Mouse (Mus musculus): ENCODE measurements around the gene Wfdc13. TPM values are rescaled to one million over a fixed set of nuclear protein-coding genes. Genes with fewer than 3 reads are reported as not detected.
"Not testable (repeated sequence)": the region's sequence is repeated elsewhere in the genome, so short reads cannot be mapped to it uniquely, and the experiment has no call there.

Wfdc13 gene
- total and polyA plus RNA-seq, 2 experiments from 2014 or later = not detected

DNA sequence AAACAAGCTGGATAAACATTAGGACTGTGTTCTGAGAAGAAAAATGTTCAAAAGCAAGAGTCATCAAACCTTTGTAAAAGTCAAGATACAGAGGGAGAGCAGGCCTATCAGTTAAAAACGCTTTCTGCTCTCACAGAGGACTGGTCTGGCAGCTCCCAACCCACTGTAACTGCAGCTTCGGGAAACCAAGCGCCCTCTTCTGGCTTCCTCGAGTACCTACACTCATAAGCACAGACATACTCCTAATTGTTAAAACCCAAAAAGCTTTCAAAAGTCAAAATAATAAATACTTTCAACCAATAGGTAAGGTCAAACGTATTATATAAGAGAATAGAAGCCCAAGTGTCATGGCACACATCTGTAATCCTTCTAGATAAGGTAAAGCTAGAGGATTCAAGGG lies 19.3 kb downstream of the Wfdc13 start:
- 81% methylated on average over 5 of the region's 5 CpGs for WGBS

DNA sequence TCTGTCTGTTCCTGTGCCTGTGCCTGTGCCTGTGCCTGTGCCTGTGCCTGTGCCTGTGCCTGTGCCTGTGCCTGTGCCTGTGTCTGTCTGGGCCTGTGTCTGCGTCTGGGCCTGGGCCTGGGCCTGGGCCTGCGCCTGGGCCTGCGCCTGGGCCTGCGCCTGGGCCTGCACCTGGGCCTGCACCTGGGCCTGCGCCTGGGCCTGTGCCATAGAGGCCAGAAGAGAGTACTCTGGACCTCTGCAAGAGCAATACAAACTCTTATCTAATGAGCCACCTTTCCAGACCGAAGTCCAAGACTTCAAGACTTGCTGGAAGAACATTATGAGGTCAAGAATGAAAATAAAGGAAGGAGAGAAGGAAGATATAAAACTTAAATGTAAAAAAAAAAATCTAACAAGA lies 20.4 kb downstream of the Wfdc13 start:
- 88% methylated on average over 6 of the region's 6 CpGs for WGBS
- no peak overlapping the region for H3K4me3 ChIP-seq (ENCODE audit: low read depth, low read length)
- TF ChIP-seq CTCF (IDR thresholded peaks at IDR 0.05) = no peak
- ATAC-seq (ENCODE audit: low FRiP score) (no peak), DNase-seq (ENCODE audit: low spot score) (no peak)
- no peaks in the 10 kb centered on the region for H3K9me3 ChIP-seq (ENCODE audit: low read length)
- H3K9ac ChIP-seq (replicated peaks; ENCODE audit: low read length, poor library complexity, severe bottlenecking) = no peak overlapping the region
- H3K4me1 ChIP-seq (ENCODE audit: insufficient read depth, low read length) = no peaks in the 10 kb centered on the region
- no peak overlapping the region for H3K4me2 ChIP-seq (ENCODE audit: low read depth, low read length, poor library complexity, severe bottlenecking)
- no peak overlapping the region for H3K27ac ChIP-seq (ENCODE audit: low read depth, low read length)
- H3K36me3 ChIP-seq (ENCODE audit: insufficient read depth, low read length) = no peaks in the 10 kb centered on the region
- no peaks in the 10 kb centered on the region for H3K27me3 ChIP-seq (ENCODE audit: insufficient read depth, low read length)

More for the DNA sequence above, 19.3 kb downstream of the Wfdc13 start:
- DNase-seq (ENCODE audit: low spot score) (no peak), ATAC-seq (ENCODE audit: low FRiP score) (no peak)
- Histone ChIP-seq H3K27me3 (ENCODE audit: insufficient read depth, low read length) (no peaks in the 10 kb centered on the region), H3K4me1 (ENCODE audit: insufficient read depth, low read length) (no peaks in the 10 kb centered on the region), H3K9ac (replicated peaks; ENCODE audit: low read length, poor library complexity, severe bottlenecking) (no peak overlapping the region), H3K36me3 (ENCODE audit: insufficient read depth, low read length) (no peaks in the 10 kb centered on the region), H3K4me3 (ENCODE audit: low read depth, low read length) (no peak overlapping the region), H3K4me2 (ENCODE audit: low read depth, low read length, poor library complexity, severe bottlenecking) (no peak overlapping the region), H3K27ac (ENCODE audit: low read depth, low read length) (no peak overlapping the region), H3K9me3 (ENCODE audit: low read length) (no peaks in the 10 kb centered on the region)
- no peak for TF ChIP-seq CTCF (IDR thresholded peaks at IDR 0.05)

DNA sequence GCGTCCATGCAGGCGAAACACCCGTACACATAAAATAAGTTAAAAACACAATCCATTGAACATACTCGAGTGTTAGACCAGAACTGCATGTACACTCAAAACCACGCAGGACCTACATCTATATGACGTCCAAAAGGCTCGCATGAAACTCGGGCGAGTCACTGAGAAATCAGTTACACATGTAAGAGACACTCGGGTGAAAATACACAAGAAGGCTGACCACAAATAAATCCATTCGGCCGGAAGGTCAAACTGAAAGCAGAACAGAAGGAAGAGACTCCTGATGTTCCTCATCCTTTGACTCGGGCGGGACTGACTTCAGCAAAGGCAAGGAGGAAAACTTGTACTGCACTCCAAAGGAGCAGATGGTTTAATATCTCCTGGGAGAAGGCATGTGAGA lies 21.1 kb downstream of the Wfdc13 start:
- Histone ChIP-seq H3K9me3 (ENCODE audit: low read length) (no peaks in the 10 kb centered on the region), H3K27ac (ENCODE audit: low read depth, low read length) (no peak overlapping the region), H3K9ac (replicated peaks; ENCODE audit: low read length, poor library complexity, severe bottlenecking) (no peak overlapping the region), H3K4me2 (ENCODE audit: low read depth, low read length, poor library complexity, severe bottlenecking) (no peak overlapping the region), H3K27me3 (ENCODE audit: insufficient read depth, low read length) (no peaks in the 10 kb centered on the region), H3K4me3 (ENCODE audit: low read depth, low read length) (no peak overlapping the region), H3K4me1 (ENCODE audit: insufficient read depth, low read length) (no peaks in the 10 kb centered on the region), H3K36me3 (ENCODE audit: insufficient read depth, low read length) (no peaks in the 10 kb centered on the region)
- DNase-seq (ENCODE audit: low spot score) (no peak), ATAC-seq (ENCODE audit: low FRiP score) (no peak)
- 92% methylated on average over 14 of the region's 14 CpGs for WGBS
- no peak for TF ChIP-seq CTCF (IDR thresholded peaks at IDR 0.05)

DNA sequence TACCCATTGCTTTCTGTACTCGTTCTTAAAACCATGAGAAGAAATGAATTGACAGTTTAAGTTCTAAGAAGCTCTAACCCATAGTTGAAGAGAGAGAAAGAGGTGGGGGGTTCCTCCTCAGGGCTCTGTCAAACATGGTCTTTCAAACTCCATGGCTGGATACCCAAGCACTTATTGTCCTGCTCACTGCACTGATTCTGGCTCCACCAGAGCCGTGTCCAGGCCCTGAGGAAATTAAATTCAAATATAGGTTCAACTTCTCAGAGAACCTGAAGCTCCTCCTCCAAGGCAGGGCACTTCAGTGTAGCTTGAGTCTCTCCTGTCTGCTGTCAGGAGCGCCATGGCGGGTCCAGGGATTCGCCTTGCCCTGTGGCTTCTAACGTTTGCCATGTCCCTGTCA lies 30.1 kb downstream of the Wfdc13 start, which contains the start of gene Spint5:
Gene Spint5, plus strand, starts transcription at position 301 of the 400 bp plus-strand sequence.
- Histone ChIP-seq H3K9ac (replicated peaks; ENCODE audit: low read length, poor library complexity, severe bottlenecking) (no peak within 1 kb of the TSS), H3K27ac (ENCODE audit: low read depth, low read length) (no peak within 1 kb of the TSS), H3K36me3 (ENCODE audit: insufficient read depth, low read length) (no peaks in the 10 kb centered on the region), H3K27me3 (ENCODE audit: insufficient read depth, low read length) (no peaks in the 10 kb centered on the region), H3K9me3 (ENCODE audit: low read length) (no peaks in the 10 kb centered on the region), H3K4me2 (ENCODE audit: low read depth, low read length, poor library complexity, severe bottlenecking) (no peak within 1 kb of the TSS), H3K4me1 (ENCODE audit: insufficient read depth, low read length) (no peaks in the 10 kb centered on the region), H3K4me3 (ENCODE audit: low read depth, low read length) (no peak within 1 kb of the TSS)
- 85% methylated on average over 6 of the region's 6 CpGs for WGBS
- TF ChIP-seq CTCF (IDR thresholded peaks at IDR 0.05) = no peak
- DNase-seq (ENCODE audit: low spot score) (no peak), ATAC-seq (ENCODE audit: low FRiP score) (no peak)

DNA sequence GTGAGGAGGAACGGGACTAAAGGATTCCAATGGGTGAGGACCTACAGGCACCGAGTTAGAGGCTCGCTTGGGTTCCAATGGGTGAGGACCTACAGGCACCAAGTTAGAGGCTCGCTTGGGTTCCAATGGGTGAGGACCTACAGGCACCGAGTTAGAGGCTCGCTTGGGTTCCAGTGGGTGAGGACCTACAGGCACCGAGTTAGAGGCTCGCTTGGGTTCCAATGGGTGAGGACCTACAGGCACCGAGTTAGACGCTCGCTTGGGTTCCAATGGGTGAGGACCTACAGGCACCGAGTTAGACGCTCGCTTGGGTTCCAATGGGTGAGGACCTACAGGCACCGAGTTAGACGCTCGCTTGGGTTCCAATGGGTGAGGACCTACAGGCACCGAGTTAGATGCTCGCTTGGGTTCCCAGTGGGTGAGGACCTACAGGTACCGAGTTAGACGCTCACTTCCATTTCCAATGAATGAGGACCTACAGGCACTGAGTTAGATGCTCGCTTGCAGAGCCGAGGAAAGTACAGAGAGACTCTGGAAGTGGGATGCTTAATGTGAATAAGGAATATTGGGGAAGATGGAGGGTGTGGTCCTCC lies 31.4 kb downstream of the Wfdc13 start:
- H3K9ac ChIP-seq (replicated peaks; ENCODE audit: low read length, poor library complexity, severe bottlenecking); H3K4me1 ChIP-seq (ENCODE audit: insufficient read depth, low read length); H3K4me2 ChIP-seq (ENCODE audit: low read depth, low read length, poor library complexity, severe bottlenecking); H3K27ac ChIP-seq (ENCODE audit: low read depth, low read length); DNase-seq (ENCODE audit: low spot score); H3K9me3 ChIP-seq (ENCODE audit: low read length); H3K27me3 ChIP-seq (ENCODE audit: insufficient read depth, low read length); H3K36me3 ChIP-seq (ENCODE audit: insufficient read depth, low read length); ATAC-seq (ENCODE audit: low FRiP score); H3K4me3 ChIP-seq (ENCODE audit: low read depth, low read length): not testable (repeated sequence)
- 91% methylated on average over 20 of the region's 23 CpGs for whole genome bisulfite sequencing

DNA sequence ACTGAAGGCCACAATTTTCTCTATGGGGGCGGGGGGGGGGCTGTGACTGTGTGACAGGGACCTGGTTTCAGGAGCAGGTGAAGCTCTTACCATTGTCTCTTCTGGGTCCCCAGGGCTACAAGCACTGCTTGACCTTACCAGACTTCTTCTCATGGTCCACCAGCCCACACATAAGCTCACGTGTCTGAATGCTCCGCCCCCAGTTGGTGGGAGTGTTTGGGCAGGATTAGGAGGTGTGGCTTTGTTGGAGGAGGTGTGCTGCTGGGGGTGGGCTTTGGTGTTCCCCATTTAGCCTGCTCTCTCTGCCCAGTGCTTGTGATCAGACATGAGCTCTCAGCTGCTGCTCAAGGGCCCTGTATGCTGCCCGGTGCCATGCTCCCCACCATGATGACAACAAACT lies 38.4 kb downstream of the Wfdc13 start:
- Histone ChIP-seq H3K9ac (replicated peaks; ENCODE audit: low read length, poor library complexity, severe bottlenecking) (no peak overlapping the region), H3K36me3 (ENCODE audit: insufficient read depth, low read length) (no peaks in the 10 kb centered on the region), H3K27me3 (ENCODE audit: insufficient read depth, low read length) (no peaks in the 10 kb centered on the region; the same call in 1 of the 2 replicates), H3K4me3 (ENCODE audit: low read depth, low read length) (no peak overlapping the region), H3K4me1 (ENCODE audit: insufficient read depth, low read length) (no peaks in the 10 kb centered on the region), H3K9me3 (ENCODE audit: low read length) (no peaks in the 10 kb centered on the region), H3K4me2 (ENCODE audit: low read depth, low read length, poor library complexity, severe bottlenecking) (no peak overlapping the region), H3K27ac (ENCODE audit: low read depth, low read length) (no peak overlapping the region)
- no peak for TF ChIP-seq CTCF (IDR thresholded peaks at IDR 0.05)
- WGBS = 63% methylated on average over 4 of the region's 4 CpGs
- no peak for ATAC-seq (ENCODE audit: low FRiP score)
- DNase-seq (ENCODE audit: low spot score) = no peak

All from midbrain, postnatal 0 days (tissue).